Mouse (Mus musculus) intestine, embryonic 16.5 days (tissue): ENCODE data around the gene Pltp. TPM values are rescaled to one million over a fixed set of nuclear protein-coding genes. Genes with fewer than 3 reads are reported as not detected.
A peak's percentile ranks its signal among the peaks of the same experiment; 100 is the strongest.
"Not testable (repeated sequence)": the region's sequence is repeated elsewhere in the genome, so short reads cannot be mapped to it uniquely, and the experiment has no call there.

ENCODE experiments used
- ATAC-seq: fragments of 200-750 bp; cut with Nextera tagmentation; 2 replicates; pipeline ENCODE4 v1.8.0; 2017; ENCODE audit warnings: moderate TSS enrichment, moderate library complexity
- H3K27ac ChIP-seq: fragments of 300-500 bp; sonication (generic); 2 replicates; pipeline ENCODE4 v1.5.1; 2014; ENCODE audit warnings: mild to moderate bottlenecking, low read length
- H3K27me3 ChIP-seq: fragments of 300-500 bp; sonication (generic); replicated peaks from 2 replicates; pipeline ENCODE4 v1.6.1; 2014; ENCODE audit warnings: low read length, control low read depth, mixed read lengths; ENCODE audit not compliant: control insufficient read depth, insufficient read depth
- H3K36me3 ChIP-seq: fragments of 300-500 bp; sonication (generic); 2 replicates; pipeline ENCODE4 v1.6.1; 2014; ENCODE audit warnings: low read length, control low read depth; ENCODE audit not compliant: control insufficient read depth, insufficient read depth
- H3K4me1 ChIP-seq: fragments of 300-500 bp; sonication (generic); 2 replicates; pipeline ENCODE4 v1.6.1; 2014; ENCODE audit warnings: low read length, control low read depth, mixed read lengths; ENCODE audit not compliant: control insufficient read depth, insufficient read depth
- H3K4me2 ChIP-seq: fragments of 300-500 bp; sonication (generic); 2 replicates; pipeline ENCODE4 v1.6.1; 2014; ENCODE audit warnings: low read depth, low read length, control low read depth
- H3K4me3 ChIP-seq: fragments of 300-500 bp; sonication (generic); 2 replicates; pipeline ENCODE4 v1.5.1; 2014; ENCODE audit warnings: mild to moderate bottlenecking, low read length
- H3K9ac ChIP-seq: fragments of 300-500 bp; sonication (generic); 2 replicates; pipeline ENCODE4 v1.6.1; 2014; ENCODE audit warnings: low read depth, low read length
- H3K9me3 ChIP-seq: fragments of 300-500 bp; sonication (generic); 2 replicates; pipeline ENCODE4 v1.6.1; 2016; ENCODE audit warnings: low read length, control low read depth; ENCODE audit not compliant: control insufficient read depth
- WGBS: fragments of 180-500 bp; shearing (Covaris S2); extraction: QIAGEN DNeasy Blood & Tissue Kit; methylation state at CpG from one replicate; pipeline ENCODE4 v1.1.7; 2014; 5-methylcytosine and 5-hydroxymethylcytosine counted together
- polyA plus RNA-seq: library from polyadenylated mRNA; unstranded; fragments of >200 nt; fragmentation: Nextera tagmentation; extraction: Ambion mirVana; gene quantifications from 2 replicates; pipeline ENCODE4 v1.2.1, GENCODE M21; 2015

The Pltp gene
- polyA plus RNA-seq, 1 experiment from 2014 or later: 31.5 TPM

GRCm38 (mm10) chr2:164871602-164872303 lies 14.2 kb upstream of the Pltp start:
- Histone ChIP-seq H3K36me3 (no peaks in the 10 kb centered on the region), H3K4me2 (no peak overlapping the region), H3K4me1 (peaks cover 23% of the 10 kb centered on the region), H3K9me3 (no peaks in the 10 kb centered on the region), H3K4me3 (no peak overlapping the region), H3K27me3 (no peaks in the 10 kb centered on the region), H3K27ac (peak overlapping the region; percentile 45; the same call in 1 of the 2 replicates), H3K9ac (no peak overlapping the region)
- 58% methylated on average over 6 of the region's 6 CpGs for WGBS
- ATAC-seq: peak; percentile 56

GRCm38 (mm10) chr2:164868491-164868890 lies 11.0 kb upstream of the Pltp start:
- Histone ChIP-seq H3K36me3 (no peaks in the 10 kb centered on the region), H3K27me3 (no peaks in the 10 kb centered on the region), H3K4me2 (no peak overlapping the region), H3K9ac (no peak overlapping the region), H3K4me3 (no peak overlapping the region), H3K27ac (no peak overlapping the region), H3K9me3 (no peaks in the 10 kb centered on the region), H3K4me1 (peaks cover 10% of the 10 kb centered on the region)
- WGBS: 61% methylated on average over 7 of the region's 7 CpGs
- ATAC-seq: no peak

DNA sequence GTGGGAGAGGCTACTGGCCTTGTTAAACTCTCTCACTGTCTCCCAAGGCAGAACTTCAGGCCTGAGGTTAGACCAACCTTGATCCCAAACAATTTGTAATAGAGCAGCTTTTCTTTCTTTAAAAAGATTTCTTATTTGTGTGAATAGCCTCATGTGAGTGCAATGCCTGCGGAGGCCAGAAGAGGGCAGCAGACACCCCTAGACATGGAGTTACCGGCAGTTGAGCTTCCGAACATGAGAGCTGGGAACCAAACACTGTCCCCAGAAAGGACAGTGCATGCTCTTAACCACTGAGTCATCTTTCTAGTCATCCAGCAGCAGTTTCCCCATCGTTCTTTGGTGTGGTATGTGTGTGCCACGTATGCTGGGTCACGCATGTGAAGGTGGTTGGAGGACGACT lies 10.1 kb upstream of the Pltp start:
- no peaks in the 10 kb centered on the region for H3K9me3 ChIP-seq
- WGBS: 93% methylated on average over 7 of the region's 7 CpGs
- no peak overlapping the region for H3K9ac ChIP-seq
- no peaks in the 10 kb centered on the region for H3K36me3 ChIP-seq
- H3K4me2 ChIP-seq: no peak overlapping the region
- H3K27me3 ChIP-seq: no peaks in the 10 kb centered on the region
- H3K4me3 ChIP-seq: no peak overlapping the region
- H3K27ac ChIP-seq: peak overlapping the region; percentile 65
- peaks cover 12% of the 10 kb centered on the region for H3K4me1 ChIP-seq
- no peak for ATAC-seq

- Histone ChIP-seq H3K9ac (no peak overlapping the region), H3K4me1 (peaks cover 15% of the 10 kb centered on the region), H3K36me3 (no peaks in the 10 kb centered on the region), H3K27me3 (no peaks in the 10 kb centered on the region), H3K4me2 (no peak overlapping the region), H3K27ac (peak overlapping the region; percentile 65), H3K4me3 (no peak overlapping the region), H3K9me3 (no peaks in the 10 kb centered on the region)
- WGBS: 32% methylated on average over 16 of the region's 16 CpGs
- peak; percentile 37 for ATAC-seq
These were observed 9.4 kb upstream of the Pltp start for GRCm38 (mm10) chr2:164866741-164867551.

- Histone ChIP-seq H3K9me3 (no peaks in the 10 kb centered on the region), H3K27me3 (no peaks in the 10 kb centered on the region), H3K9ac (no peak overlapping the region), H3K4me2 (no peak overlapping the region), H3K4me1 (peaks cover 24% of the 10 kb centered on the region), H3K36me3 (no peaks in the 10 kb centered on the region), H3K27ac (no peak overlapping the region), H3K4me3 (no peak overlapping the region)
- ATAC-seq: no peak
- WGBS: 69% methylated on average over 4 of the region's 4 CpGs
These were observed 7.1 kb upstream of the Pltp start for GRCm38 (mm10) chr2:164864593-164864992.

- not testable (repeated sequence) for H3K27ac ChIP-seq, ATAC-seq, H3K9me3 ChIP-seq, H3K4me3 ChIP-seq, H3K9ac ChIP-seq, H3K4me2 ChIP-seq, H3K27me3 ChIP-seq, H3K36me3 ChIP-seq
- 90% methylated on average over 7 of the region's 9 CpGs for WGBS
- H3K4me1 ChIP-seq: peaks cover 30% of the 10 kb centered on the region
These were observed 5.9 kb upstream of the Pltp start for GRCm38 (mm10) chr2:164863411-164863810.

- no peaks in the 10 kb centered on the region for H3K36me3 ChIP-seq
- WGBS: 32% methylated on average over 9 of the region's 9 CpGs
- no peak overlapping the region for H3K9ac ChIP-seq
- H3K27me3 ChIP-seq: peaks cover 3% of the 10 kb centered on the region
- H3K4me2 ChIP-seq: no peak overlapping the region
- H3K9me3 ChIP-seq: no peaks in the 10 kb centered on the region
- no peak overlapping the region for H3K4me3 ChIP-seq
- peaks cover 36% of the 10 kb centered on the region for H3K4me1 ChIP-seq
- H3K27ac ChIP-seq: peak overlapping the region; percentile 89
- peak; percentile 65 for ATAC-seq
These were observed 4.8 kb upstream of the Pltp start for GRCm38 (mm10) chr2:164862179-164862861.

DNA sequence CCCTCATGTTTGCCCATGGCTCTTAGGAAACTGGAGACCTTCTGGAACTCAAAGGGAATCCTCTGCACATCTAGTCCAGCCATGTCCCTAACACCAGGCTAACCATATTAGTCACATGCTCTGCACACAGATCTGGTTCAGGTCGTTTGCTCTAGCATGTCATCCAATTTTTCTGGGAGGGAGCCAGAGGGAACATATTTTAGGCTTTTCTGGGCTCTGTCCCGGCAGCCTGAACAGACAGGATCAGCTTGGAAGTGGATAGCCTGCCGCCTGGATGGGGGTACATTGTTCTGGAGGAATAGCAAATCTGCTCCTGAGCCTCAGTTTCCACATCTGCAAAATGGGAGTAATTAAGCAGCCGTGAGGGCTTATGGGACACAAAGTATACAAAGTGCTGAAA lies 3.6 kb upstream of the Pltp start:
- peaks cover 35% of the 10 kb centered on the region for H3K4me1 ChIP-seq

More for the DNA sequence above, 3.6 kb upstream of the Pltp start:
- Histone ChIP-seq H3K36me3 (no peaks in the 10 kb centered on the region), H3K4me3 (no peak overlapping the region), H3K27ac (no peak overlapping the region), H3K27me3 (peaks cover 14% of the 10 kb centered on the region), H3K9ac (no peak overlapping the region), H3K9me3 (no peaks in the 10 kb centered on the region), H3K4me2 (no peak overlapping the region)
- 65% methylated on average over 4 of the region's 4 CpGs for WGBS
- ATAC-seq: no peak
